Mouse (Mus musculus): ENCODE data around the gene Abcg4.

GRCm38 (mm10) chr9:44254508-44255135 is 33.8 kb downstream of the Abcg4 start:
- no peak for TF ChIP-seq CTCF (conservative IDR thresholded peaks at IDR 0.05; ENCODE audit: low read length)
- TF ChIP-seq POU5F1 (IDR thresholded peaks at IDR 0.05; ENCODE audit: borderline replicate concordance, low read length): no peak
- TF ChIP-seq NANOG (IDR thresholded peaks at IDR 0.05; ENCODE audit: borderline replicate concordance, low read length): no peak
